Mouse (Mus musculus) liver, embryonic 14.5 days (tissue): ENCODE results near the gene Hist2h2ab. TPM values are rescaled to one million over a fixed set of nuclear protein-coding genes. Genes with fewer than 3 reads are reported as not detected.
A peak's percentile ranks its signal among the peaks of the same experiment; 100 is the strongest.
"Not testable (repeated sequence)": the region's sequence is repeated elsewhere in the genome, so short reads cannot be mapped to it uniquely, and the experiment has no call there.

ENCODE experiments used
- ATAC-seq: fragments of 200-750 bp; cut with Nextera tagmentation; 2 replicates; pipeline ENCODE4 v1.8.0; 2017; ENCODE audit warnings: moderate number of reproducible peaks, mild to moderate bottlenecking, moderate library complexity; ENCODE audit not compliant: insufficient read depth
- DNase-seq, 3 experiments: peaks; one replicate each; pipeline ENCODE4 v3.0.0-alpha.2; 2012 to 2013; ENCODE audit warnings: low read depth in 3 of 3, low spot score in 3 of 3
- H3K27ac ChIP-seq: fragments of 300-500 bp; sonication (generic); 2 replicates; pipeline ENCODE4 v1.5.1; 2014; ENCODE audit warnings: moderate library complexity, mild to moderate bottlenecking, control low read depth, inconsistent platforms
- H3K27me3 ChIP-seq: fragments of 300-500 bp; sonication (generic); 2 replicates; pipeline ENCODE4 v1.6.1; 2014; ENCODE audit warnings: mild to moderate bottlenecking, low read length, moderate library complexity; ENCODE audit not compliant: control insufficient read depth, insufficient read depth
- H3K36me3 ChIP-seq: fragments of 300-500 bp; sonication (generic); replicated peaks from 2 replicates; pipeline ENCODE4 v1.6.1; 2014; ENCODE audit warnings: low read depth; ENCODE audit not compliant: control insufficient read depth, insufficient read depth
- H3K4me1 ChIP-seq, 2 experiments: fragments of 200-500 bp in 1 of 2; fragments of 300-500 bp in 1 of 2; sonication (generic) in 1 of 2; replicated peaks; 2 replicates each; pipeline ENCODE4 v1.6.1; 2012 to 2014; ENCODE audit warnings: antibody characterized with exemption in 1 of 2, inconsistent platforms in 1 of 2, low read length in 1 of 2; ENCODE audit not compliant: control insufficient read depth in 2 of 2, insufficient read depth in 2 of 2
- H3K4me2 ChIP-seq: fragments of 300-500 bp; sonication (generic); 2 replicates; pipeline ENCODE4 v1.6.1; 2014; ENCODE audit warnings: low read depth, mild to moderate bottlenecking, control low read depth, moderate library complexity
- H3K4me3 ChIP-seq, 2 experiments: fragments of 200-500 bp in 1 of 2; fragments of 300-500 bp in 1 of 2; sonication (generic) in 1 of 2; 2 replicates each; pipeline ENCODE4 v1.5.1; 2012 to 2014; ENCODE audit warnings: low read depth in 2 of 2, low read length in 2 of 2, mild to moderate bottlenecking in 2 of 2, control low read depth in 1 of 2, inconsistent platforms in 1 of 2, moderate library complexity in 1 of 2; ENCODE audit not compliant: insufficient read depth in 1 of 2
- H3K9ac ChIP-seq: fragments of 300-500 bp; sonication (generic); replicated peaks from 2 replicates; pipeline ENCODE4 v1.6.1; 2014; ENCODE audit warnings: mild to moderate bottlenecking, control low read depth, moderate library complexity
- H3K9me3 ChIP-seq: fragments of 300-500 bp; sonication (generic); 2 replicates; pipeline ENCODE4 v1.6.1; 2016; ENCODE audit warnings: low read length, mixed read lengths; ENCODE audit not compliant: control insufficient read depth
- CTCF ChIP-seq: IDR thresholded peaks from 2 replicates; pipeline ENCODE4 v1.5.1; 2016; ENCODE audit warnings: antibody characterized with exemption, low read depth, control low read depth
- EP300 ChIP-seq: IDR thresholded peaks from 2 replicates; pipeline ENCODE4 v1.6.1; 2016; ENCODE audit warnings: antibody characterized with exemption, low read depth
- WGBS: fragments of 180-500 bp; shearing (Covaris S2); extraction: QIAGEN DNeasy Blood & Tissue Kit; methylation state at CpG from one replicate; pipeline ENCODE4 v1.1.7; 2014; ENCODE audit not compliant: insufficient replicate concordance; 5-methylcytosine and 5-hydroxymethylcytosine counted together
- polyA plus RNA-seq, 2 experiments: library from polyadenylated mRNA; depleted of rRNA in 1 of 2; stranded (reverse) in 1 of 2; unstranded in 1 of 2; fragments of >200 nt; fragmentation: Nextera tagmentation in 1 of 2; extraction: Ambion mirVana in 1 of 2; gene quantifications; 2 replicates each; pipeline versions ENCODE4 v1.2.1 to v1.2.3; 2012 to 2014

The Hist2h2ab gene
- polyA plus RNA-seq, 2 experiments, result 0.52 to 0.68 TPM

- DNase-seq (no peak), ATAC-seq (no peak)
- Histone ChIP-seq H3K27me3 (no peaks in the 10 kb centered on the region), H3K9me3 (no peaks in the 10 kb centered on the region), H3K4me1 (no peaks in the 10 kb centered on the region), H3K36me3 (no peaks in the 10 kb centered on the region), H3K9ac (no peak overlapping the region), H3K4me3 (no peak overlapping the region), H3K4me2 (no peak overlapping the region), H3K27ac (no peak overlapping the region)
- 29% methylated on average over 15 of the region's 15 CpGs for WGBS
- TF ChIP-seq EP300 (no peak), CTCF (peak; percentile 54)
These were observed 10.4 kb upstream of the Hist2h2ab start for GRCm38 (mm10) chr3:96209242-96209641.

- under 1% methylated on average over 12 of the region's 12 CpGs for WGBS
- peak overlapping the region; percentile 81 for H3K4me2 ChIP-seq
- no peaks in the 10 kb centered on the region for H3K36me3 ChIP-seq
- no peaks in the 10 kb centered on the region for H3K27me3 ChIP-seq
- ATAC-seq (no peak), DNase-seq (peak in 1 of 3 experiments; percentile 52)
- peaks cover 25 to 31% of the 10 kb centered on the region in 2 experiments for H3K4me1 ChIP-seq
- no peaks in the 10 kb centered on the region for H3K9me3 ChIP-seq
- peak overlapping the region; percentile 100 for H3K27ac ChIP-seq
- H3K4me3 ChIP-seq, result peak overlapping the region; percentile 65 to 73
- no peak for TF ChIP-seq EP300
- peak; percentile 59 for TF ChIP-seq CTCF
- H3K9ac ChIP-seq, result peak overlapping the region; percentile 99
These were observed 449 bp upstream of the Hist2h2ab start for GRCm38 (mm10) chr3:96219191-96219641.

GRCm38 (mm10) chr3:96220131-96220764, 583 bp downstream of the Hist2h2ab start:
- not testable (repeated sequence) for H3K27me3 ChIP-seq, H3K9me3 ChIP-seq, H3K36me3 ChIP-seq
- Histone ChIP-seq H3K4me1 (peaks cover 30 to 40% of the 10 kb centered on the region in 2 experiments), H3K4me2 (peak overlapping the region; percentile 81), H3K27ac (peak overlapping the region; percentile 100), H3K4me3 (peak overlapping the region; percentile 65 to 73), H3K9ac (peak overlapping the region; percentile 99)
- peak; percentile 29; the same call in 1 of the 2 replicates for ATAC-seq
- TF ChIP-seq EP300, result 0 out of 2 replicates have a peak, but pooled peaks have one; percentile 13
- under 1% methylated on average over 29 of the region's 47 CpGs for WGBS
- peak in 1 of 3 experiments; percentile 66 for DNase-seq

- peak; percentile 57 for TF ChIP-seq EP300
- no peak for TF ChIP-seq CTCF
- Histone ChIP-seq H3K4me3 (peak within 1 kb of the TSS; percentile 73 to 79), H3K27me3 (no peaks in the 10 kb centered on the region), H3K36me3 (no peaks in the 10 kb centered on the region), H3K9me3 (no peaks in the 10 kb centered on the region), H3K27ac (peak within 1 kb of the TSS; percentile 100), H3K4me1 (peaks cover 37 to 48% of the 10 kb centered on the region in 2 experiments), H3K9ac (peak within 1 kb of the TSS; percentile 99), H3K4me2 (peak within 1 kb of the TSS; percentile 81)
- under 1% methylated on average over 43 of the region's 43 CpGs for WGBS
- ATAC-seq, result peak; percentile 87
- DNase-seq, result peak; percentile 94 to 98 (median 95)
These were observed 1.3 kb downstream of the Hist2h2ab start, which contains the start of the genes Hist2h2ac and Hist2h2be for GRCm38 (mm10) chr3:96220765-96221639. Gene Hist2h2ac, minus strand, starts transcription at chr3:96220880. Gene Hist2h2be, plus strand, starts transcription at chr3:96221119.

GRCm38 (mm10) chr3:96221640-96222038, 2.0 kb downstream of the Hist2h2ab start:
- H3K4me3 ChIP-seq, result peak overlapping the region; percentile 73 to 79
- H3K27me3 ChIP-seq, result no peaks in the 10 kb centered on the region
- H3K36me3 ChIP-seq, result no peaks in the 10 kb centered on the region
- H3K4me1 ChIP-seq, result peaks cover 41 to 51% of the 10 kb centered on the region in 2 experiments
- H3K27ac ChIP-seq, result peak overlapping the region; percentile 100
- H3K4me2 ChIP-seq, result peak overlapping the region; percentile 81
- WGBS, result 16% methylated on average over 9 of the region's 9 CpGs
- TF ChIP-seq CTCF (no peak), EP300 (0 out of 2 replicates have a peak, but pooled peaks have one; percentile 10)
- DNase-seq (no peak), ATAC-seq (no peak)
- H3K9me3 ChIP-seq, result no peaks in the 10 kb centered on the region
- peak overlapping the region; percentile 99 for H3K9ac ChIP-seq
